Mouse (Mus musculus) left cerebral cortex, adult 9 months (tissue): ENCODE data around the gene Syt1.
A peak's percentile ranks its signal among the peaks of the same experiment; 100 is the strongest.

ENCODE experiments used
- DNase-seq, 2 experiments: peaks; one replicate each; pipeline ENCODE4 v3.0.0; 2022; ENCODE audit warnings: low spot score in 2 of 2

Syt1 gene

GRCm38 (mm10) chr10:108519156-108519555 is 491.6 kb downstream of the Syt1 start:
- no peak for DNase-seq

- no peak for DNase-seq
Observed at GRCm38 (mm10) chr10:108517076-108517475, 493.7 kb downstream of the Syt1 start.

- DNase-seq, result no peak
Observed at GRCm38 (mm10) chr10:108514671-108515070, 496.1 kb downstream of the Syt1 start.

DNA sequence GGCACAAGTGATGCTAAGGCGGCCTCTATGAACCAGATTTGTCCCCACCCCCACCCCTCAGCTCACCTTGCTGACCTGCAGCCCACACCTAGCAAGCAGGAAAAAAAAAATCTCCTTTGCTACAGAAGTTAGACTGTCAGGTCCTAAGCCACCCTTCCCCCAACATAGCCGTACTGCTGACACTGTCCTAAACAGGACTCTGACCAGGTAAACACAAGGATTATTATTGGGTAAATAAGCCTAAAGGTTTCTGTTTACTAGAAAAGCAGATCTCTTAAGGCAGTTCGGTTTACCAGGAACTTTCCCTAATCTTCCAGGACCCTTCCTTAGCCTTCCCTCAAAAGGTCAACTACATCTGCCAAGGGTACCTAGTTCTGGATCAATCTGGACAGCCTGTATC is 501.2 kb downstream of the Syt1 start:
- DNase-seq, result no peak

DNA sequence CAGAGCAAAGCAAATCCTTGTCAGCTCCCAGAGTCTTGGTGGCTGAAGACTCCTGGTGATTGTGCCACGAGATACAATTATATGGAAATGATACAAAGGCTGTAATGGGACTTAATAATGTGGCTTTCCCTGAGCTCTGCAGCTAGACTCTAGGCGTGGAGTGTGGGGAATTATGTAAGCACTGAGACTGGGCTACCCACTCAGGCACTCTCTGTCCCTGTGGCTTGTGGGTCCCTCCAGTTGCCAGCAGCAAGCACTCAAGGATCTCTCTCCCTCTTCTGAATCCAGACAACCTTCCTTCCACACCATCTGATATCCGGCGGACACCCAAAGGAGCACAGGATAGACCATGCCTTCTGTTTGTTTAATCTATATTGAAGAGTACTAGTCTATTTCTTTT is 503.9 kb downstream of the Syt1 start:
- no peak for DNase-seq

DNA sequence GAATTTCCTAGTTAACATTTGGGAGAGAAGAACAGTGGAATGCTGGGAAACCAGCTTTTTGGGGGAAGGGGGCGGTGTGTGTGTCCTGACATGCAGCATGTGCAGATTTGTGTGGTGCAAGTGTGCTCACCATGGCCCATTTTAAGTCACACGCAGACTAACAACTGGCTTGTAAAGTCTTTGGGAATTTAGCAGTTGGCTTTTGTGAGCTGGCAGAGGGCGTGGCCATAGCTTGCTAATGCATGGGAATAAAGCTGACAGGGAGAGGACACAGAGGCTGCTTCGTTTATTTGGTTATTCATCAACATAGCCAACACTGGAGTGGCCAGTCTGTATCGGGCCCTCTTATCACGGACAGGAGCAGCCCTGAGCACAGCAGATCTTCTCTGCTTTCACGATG is 505.9 kb downstream of the Syt1 start:
- no peak for DNase-seq

- DNase-seq, result no peak
Observed at GRCm38 (mm10) chr10:108504128-108504870, 506.5 kb downstream of the Syt1 start.

- no peak for DNase-seq
Observed at GRCm38 (mm10) chr10:108490231-108490630, 520.6 kb downstream of the Syt1 start.

GRCm38 (mm10) chr10:108483991-108484390 is 526.8 kb downstream of the Syt1 start:
- no peak for DNase-seq

GRCm38 (mm10) chr10:108480146-108480850 is 530.5 kb downstream of the Syt1 start:
- no peak for DNase-seq

DNA sequence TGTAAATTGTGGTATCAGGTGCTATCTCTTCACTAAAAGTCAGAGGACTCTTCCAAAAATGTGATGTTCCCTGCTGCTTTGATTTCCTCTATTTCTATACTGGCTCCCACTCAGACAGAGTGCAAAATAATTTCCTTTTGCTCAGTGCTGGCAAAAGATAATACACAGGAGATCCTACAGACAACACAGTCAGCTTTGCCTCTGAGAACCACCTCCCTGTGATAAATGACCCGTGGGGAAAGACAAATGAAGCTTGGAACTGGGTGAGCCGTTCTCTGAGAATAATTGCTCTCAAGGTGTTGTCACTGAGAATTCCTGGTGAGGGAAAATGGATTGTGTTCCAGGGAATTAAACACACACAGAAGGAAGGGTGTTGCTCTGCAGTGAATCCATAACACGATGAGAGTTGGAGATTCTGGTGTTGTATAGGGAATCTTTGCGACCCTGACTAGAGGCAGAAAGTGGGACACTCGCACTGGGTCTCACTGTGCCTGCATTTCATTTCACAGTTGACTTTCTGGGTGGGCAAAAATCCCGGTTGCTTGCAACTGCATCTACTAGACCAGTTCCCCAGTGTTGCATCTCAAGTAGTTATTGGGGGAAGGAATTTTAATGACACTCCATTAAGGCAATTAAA is 540.3 kb downstream of the Syt1 start:
- no peak for DNase-seq

DNA sequence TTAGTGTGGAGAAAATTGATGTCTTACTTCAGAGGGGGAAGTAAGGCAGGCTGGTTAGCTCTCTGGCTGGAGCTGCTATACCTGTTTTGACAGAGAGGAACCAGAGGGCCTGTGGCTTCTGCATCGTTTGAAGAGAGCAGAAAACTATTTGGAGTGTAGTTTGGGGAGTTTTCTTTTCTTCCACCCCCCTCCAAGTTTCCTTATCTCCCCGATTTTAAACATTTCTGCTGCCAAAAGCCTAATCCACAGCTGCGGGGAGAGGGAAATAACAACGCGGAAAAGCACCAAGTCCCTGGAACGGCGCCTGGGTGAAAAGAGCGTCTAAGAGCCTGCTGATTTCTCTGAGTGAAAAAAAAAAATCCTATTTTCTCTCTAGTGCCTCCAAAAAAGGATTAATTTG is 544.2 kb downstream of the Syt1 start:
- no peak for DNase-seq

- DNase-seq, result no peak
Observed at GRCm38 (mm10) chr10:108461862-108462261, 548.9 kb downstream of the Syt1 start.

- DNase-seq, result no peak
Observed at GRCm38 (mm10) chr10:108457054-108457453, 553.7 kb downstream of the Syt1 start.

DNA sequence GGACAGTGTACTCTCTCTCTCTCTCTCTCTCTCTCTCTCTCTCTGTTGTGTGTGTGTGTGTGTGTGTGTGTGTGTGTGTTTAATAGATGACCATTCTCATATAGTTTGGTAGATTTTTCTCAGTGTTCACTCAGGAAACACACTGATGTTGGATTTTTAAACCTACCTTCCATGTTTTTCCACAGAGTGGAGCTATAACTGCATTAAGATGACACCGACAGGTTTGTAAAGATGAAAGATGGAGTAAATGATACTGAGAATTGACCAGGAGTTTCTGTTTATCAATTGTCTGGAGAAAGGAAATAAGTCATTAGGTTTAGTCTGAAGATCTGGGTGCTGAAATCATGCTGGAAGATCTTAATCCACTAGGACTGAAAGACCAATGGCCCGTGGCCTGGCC is 554.9 kb downstream of the Syt1 start:
- peak in 1 of 2 experiments; percentile 19 for DNase-seq

- DNase-seq, result no peak
Observed at GRCm38 (mm10) chr10:108455204-108455603, 555.6 kb downstream of the Syt1 start.

- DNase-seq, result peak in 1 of 2 experiments; percentile 81
Observed at GRCm38 (mm10) chr10:108454691-108455117, 556.1 kb downstream of the Syt1 start.

DNA sequence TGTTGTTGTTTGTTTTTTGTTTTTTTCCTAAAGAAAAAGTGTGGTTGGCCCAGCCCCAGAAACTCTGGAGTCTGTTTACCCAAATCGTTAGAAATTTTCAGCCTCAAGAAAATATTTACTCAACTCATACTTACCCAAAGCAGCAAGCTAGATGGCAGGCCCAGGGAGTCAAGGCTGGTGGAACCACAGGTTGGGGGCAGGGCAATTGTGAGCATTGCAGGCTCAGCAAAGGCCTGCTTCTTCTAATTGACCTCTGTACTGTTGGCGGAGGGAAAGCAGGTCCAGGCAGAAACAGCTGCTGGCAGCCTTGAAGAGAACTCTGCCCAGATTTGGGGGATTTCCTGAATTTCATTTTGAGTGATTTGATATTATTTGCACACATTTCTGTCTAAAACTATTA is 557.2 kb downstream of the Syt1 start:
- no peak for DNase-seq

DNA sequence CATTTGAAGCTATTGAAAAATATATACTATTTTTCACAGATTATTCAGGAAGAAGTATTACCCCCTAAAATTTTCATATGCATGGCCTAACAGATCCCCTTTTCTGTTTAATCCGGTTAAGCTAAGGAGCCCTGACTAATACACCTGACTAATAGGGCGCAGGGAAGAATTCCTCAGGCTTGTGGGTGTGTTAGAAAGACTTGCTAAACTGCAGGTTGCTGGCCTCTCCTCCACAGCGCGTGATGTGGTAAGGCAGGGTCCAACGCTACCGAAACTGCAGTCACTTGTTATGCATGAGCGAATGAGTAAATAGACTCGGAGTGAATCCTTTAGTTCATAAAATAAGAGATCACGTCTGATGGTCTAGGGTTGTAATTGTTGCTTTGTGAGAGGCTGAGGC is 558.4 kb downstream of the Syt1 start:
- DNase-seq, result no peak

- DNase-seq, result peak in 1 of 2 experiments; percentile 47
Observed at GRCm38 (mm10) chr10:108451516-108451915, 559.3 kb downstream of the Syt1 start.

GRCm38 (mm10) chr10:108450401-108450800 is 560.4 kb downstream of the Syt1 start:
- DNase-seq, result no peak

DNA sequence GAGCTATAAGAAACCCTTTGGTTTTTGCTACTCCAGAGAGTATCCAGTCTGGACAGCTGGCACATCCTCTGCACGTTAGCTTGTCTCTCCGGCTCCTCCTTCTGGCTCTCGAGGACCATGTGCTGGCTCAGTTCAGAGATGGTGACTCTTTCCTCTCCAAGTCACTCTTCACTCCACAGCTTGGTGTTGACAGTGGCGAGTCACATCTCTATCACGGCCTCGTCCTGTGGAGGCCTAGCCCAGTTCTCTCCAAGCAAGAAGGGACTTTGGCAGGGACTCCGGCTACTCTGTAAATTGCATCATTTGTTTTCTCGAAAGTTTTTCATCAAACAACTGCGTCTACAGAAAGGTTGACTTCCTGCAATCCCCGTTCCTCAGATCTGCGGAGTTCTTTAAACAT is 562.4 kb downstream of the Syt1 start:
- DNase-seq, result no peak
